Mouse (Mus musculus) neural tube, embryonic 14.5 days (tissue): Measurements from ENCODE around the gene Taf1. TPM values are rescaled to one million over a fixed set of nuclear protein-coding genes. Genes with fewer than 3 reads are reported as not detected.
A peak's percentile ranks its signal among the peaks of the same experiment; 100 is the strongest.

Experiments used
- ATAC-seq: fragments of 200-750 bp; cut with Nextera tagmentation; 2 replicates; pipeline ENCODE4 v1.8.0; 2017; ENCODE audit warnings: low read depth, mild to moderate bottlenecking, moderate TSS enrichment, moderate library complexity
- H3K27ac ChIP-seq: fragments of 300-500 bp; sonication (generic); 2 replicates; pipeline ENCODE4 v1.5.1; 2014; ENCODE audit warnings: low read depth, mild to moderate bottlenecking, control low read depth, low read length, moderate library complexity, mixed read lengths
- H3K27me3 ChIP-seq: fragments of 300-500 bp; sonication (generic); 2 replicates; pipeline ENCODE4 v1.6.1; 2014; ENCODE audit warnings: low read length; ENCODE audit not compliant: control insufficient read depth, insufficient read depth
- H3K36me3 ChIP-seq: fragments of 300-500 bp; sonication (generic); 2 replicates; pipeline ENCODE4 v1.6.1; 2014; ENCODE audit warnings: low read length, mixed read lengths; ENCODE audit not compliant: control insufficient read depth, insufficient read depth
- H3K4me1 ChIP-seq: fragments of 300-500 bp; sonication (generic); 2 replicates; pipeline ENCODE4 v1.6.1; 2014; ENCODE audit warnings: low read length; ENCODE audit not compliant: control insufficient read depth, insufficient read depth
- H3K4me2 ChIP-seq: fragments of 300-500 bp; sonication (generic); 2 replicates; pipeline ENCODE4 v1.6.1; 2014; ENCODE audit warnings: mild to moderate bottlenecking, low read depth, low read length, control low read depth
- H3K4me3 ChIP-seq: fragments of 300-500 bp; sonication (generic); 2 replicates; pipeline ENCODE4 v1.5.1; 2014; ENCODE audit warnings: low read depth, low read length, control low read depth, mixed read lengths
- H3K9ac ChIP-seq: fragments of 300-500 bp; sonication (generic); replicated peaks from 2 replicates; pipeline ENCODE4 v1.6.1; 2014; ENCODE audit warnings: low read depth, mild to moderate bottlenecking, control low read depth, low read length, mixed read lengths
- H3K9me3 ChIP-seq: fragments of 300-500 bp; sonication (generic); 2 replicates; pipeline ENCODE4 v1.6.1; 2016; ENCODE audit warnings: low read length; ENCODE audit not compliant: control insufficient read depth
- whole genome bisulfite sequencing: fragments of 180-500 bp; shearing (Covaris S2); extraction: QIAGEN DNeasy Blood & Tissue Kit; methylation state at CpG from one replicate; pipeline ENCODE4 v1.1.7; 2014; 5-methylcytosine and 5-hydroxymethylcytosine counted together
- polyA plus RNA-seq: library from polyadenylated mRNA; unstranded; fragments of >200 nt; fragmentation: Nextera tagmentation; extraction: Ambion mirVana; gene quantifications from 2 replicates; pipeline ENCODE4 v1.2.1, GENCODE M21; 2014

Taf1 gene
- polyA plus RNA-seq, 1 experiment from 2014 or later: 22.5 TPM

- no peaks in the 10 kb centered on the region for H3K4me1 ChIP-seq
- no peak overlapping the region for H3K4me2 ChIP-seq
- H3K4me3 ChIP-seq: no peak overlapping the region
- no peaks in the 10 kb centered on the region for H3K36me3 ChIP-seq
- no peak overlapping the region for H3K27ac ChIP-seq
- WGBS: 77% methylated on average over 10 of the region's 10 CpGs
- no peaks in the 10 kb centered on the region for H3K9me3 ChIP-seq
- no peak overlapping the region for H3K9ac ChIP-seq
- ATAC-seq: no peak
- H3K27me3 ChIP-seq: no peaks in the 10 kb centered on the region
Measured at GRCm38 (mm10) chrX:101617889-101618288, 85.4 kb downstream of the Taf1 start.

- ATAC-seq: peak; percentile 54; the same call in 1 of the 2 replicates
- Histone ChIP-seq H3K4me1 (no peaks in the 10 kb centered on the region), H3K27me3 (no peaks in the 10 kb centered on the region), H3K4me2 (no peak overlapping the region), H3K9ac (no peak overlapping the region), H3K9me3 (no peaks in the 10 kb centered on the region), H3K27ac (no peak overlapping the region), H3K4me3 (no peak overlapping the region), H3K36me3 (no peaks in the 10 kb centered on the region)
- 49% methylated on average over 6 of the region's 6 CpGs for WGBS
Measured at GRCm38 (mm10) chrX:101620317-101620716, 87.8 kb downstream of the Taf1 start.

DNA sequence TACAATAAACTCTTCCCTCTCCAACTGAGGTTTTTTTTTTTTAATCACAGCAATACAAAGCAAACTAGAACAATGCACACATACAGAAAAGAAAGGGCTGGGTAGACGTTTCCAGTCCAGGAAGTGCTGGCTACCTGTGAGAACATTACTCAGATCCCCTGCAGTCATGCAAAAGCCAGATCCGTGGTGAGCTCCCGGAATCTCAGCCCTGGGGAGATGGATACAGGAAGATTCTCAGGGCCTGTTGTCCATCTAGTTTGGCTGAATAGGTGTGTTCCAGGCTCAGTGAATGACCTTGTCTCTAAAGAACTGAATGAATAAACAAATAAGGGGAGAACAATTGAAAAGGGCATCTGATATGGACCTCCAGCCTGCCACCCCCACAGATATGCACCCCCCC lies 90.0 kb downstream of the Taf1 start:
- H3K27ac ChIP-seq: no peak overlapping the region
- no peak overlapping the region for H3K4me2 ChIP-seq
- H3K27me3 ChIP-seq: no peaks in the 10 kb centered on the region
- H3K9me3 ChIP-seq: no peaks in the 10 kb centered on the region
- ATAC-seq: no peak
- no peak overlapping the region for H3K4me3 ChIP-seq
- H3K36me3 ChIP-seq: no peaks in the 10 kb centered on the region
- no peak overlapping the region for H3K9ac ChIP-seq
- H3K4me1 ChIP-seq: no peaks in the 10 kb centered on the region
- 63% methylated on average over 3 of the region's 3 CpGs for WGBS

GRCm38 (mm10) chrX:101636821-101637525 lies 104.4 kb downstream of the Taf1 start:
- WGBS: 26% methylated on average over 9 of the region's 9 CpGs
- H3K36me3 ChIP-seq: no peaks in the 10 kb centered on the region
- ATAC-seq: no peak
- H3K4me1 ChIP-seq: no peaks in the 10 kb centered on the region
- no peaks in the 10 kb centered on the region; the same call in 1 of the 2 replicates for H3K27me3 ChIP-seq
- no peak overlapping the region for H3K9ac ChIP-seq
- H3K4me2 ChIP-seq: no peak overlapping the region
- no peak overlapping the region for H3K27ac ChIP-seq
- no peak overlapping the region for H3K4me3 ChIP-seq
- no peaks in the 10 kb centered on the region for H3K9me3 ChIP-seq

- Histone ChIP-seq H3K4me2 (peak overlapping the region; percentile 46), H3K27ac (no peak overlapping the region), H3K9ac (no peak overlapping the region), H3K27me3 (no peaks in the 10 kb centered on the region; the same call in 1 of the 2 replicates), H3K36me3 (no peaks in the 10 kb centered on the region), H3K9me3 (no peaks in the 10 kb centered on the region), H3K4me3 (peak overlapping the region; percentile 29; the same call in 1 of the 2 replicates), H3K4me1 (no peaks in the 10 kb centered on the region)
- WGBS: 18% methylated on average over 3 of the region's 3 CpGs
- ATAC-seq: no peak
Measured at GRCm38 (mm10) chrX:101638856-101639255, 106.3 kb downstream of the Taf1 start.

- H3K4me2 ChIP-seq: peak overlapping the region; percentile 46
- H3K9me3 ChIP-seq: no peaks in the 10 kb centered on the region
- no peaks in the 10 kb centered on the region for H3K36me3 ChIP-seq
- no peaks in the 10 kb centered on the region for H3K4me1 ChIP-seq
- H3K4me3 ChIP-seq: peak overlapping the region; percentile 29
- WGBS: 15% methylated on average over 13 of the region's 13 CpGs
- no peaks in the 10 kb centered on the region; the same call in 1 of the 2 replicates for H3K27me3 ChIP-seq
- H3K27ac ChIP-seq: no peak overlapping the region
- no peak overlapping the region; the same call in 1 of the 2 replicates for H3K9ac ChIP-seq
- ATAC-seq: peak; percentile 18; the same call in 1 of the 2 replicates
Measured at GRCm38 (mm10) chrX:101639306-101639705, 106.8 kb downstream of the Taf1 start.

DNA sequence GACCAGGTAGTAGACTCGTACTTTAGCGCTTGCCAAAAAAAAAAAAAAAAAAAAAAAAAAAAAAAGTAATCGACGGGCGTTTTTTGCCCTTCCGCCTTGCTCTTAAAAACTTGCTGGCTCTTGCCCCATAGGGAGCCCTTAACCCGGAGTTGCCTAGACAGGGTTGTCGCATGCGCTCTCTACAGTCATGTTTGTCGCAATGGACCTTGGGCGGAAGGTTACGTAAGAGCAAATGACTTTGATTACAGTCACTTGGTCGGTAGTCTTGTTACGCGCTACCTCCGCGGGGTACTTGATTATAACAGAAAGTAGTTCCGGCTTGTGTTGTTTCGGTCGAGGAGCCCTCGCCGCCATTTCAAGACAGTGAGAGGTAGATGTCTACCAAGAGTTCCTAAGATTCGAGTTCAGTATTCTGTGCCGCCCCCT lies 107.2 kb downstream of the Taf1 start, which contains the start of gene Ogt:
Gene Ogt, plus strand, starts transcription at position 320 of the 426 bp plus-strand sequence.
- ATAC-seq: peak; percentile 95
- Histone ChIP-seq H3K4me2 (peak within 1 kb of the TSS; percentile 46), H3K36me3 (no peaks in the 10 kb centered on the region), H3K9me3 (no peaks in the 10 kb centered on the region), H3K27me3 (no peaks in the 10 kb centered on the region; the same call in 1 of the 2 replicates), H3K27ac (peak within 1 kb of the TSS; percentile 79), H3K9ac (peak within 1 kb of the TSS; percentile 75), H3K4me3 (peak within 1 kb of the TSS; percentile 66), H3K4me1 (no peaks in the 10 kb centered on the region)
- 10% methylated on average over 24 of the region's 24 CpGs for WGBS

DNA sequence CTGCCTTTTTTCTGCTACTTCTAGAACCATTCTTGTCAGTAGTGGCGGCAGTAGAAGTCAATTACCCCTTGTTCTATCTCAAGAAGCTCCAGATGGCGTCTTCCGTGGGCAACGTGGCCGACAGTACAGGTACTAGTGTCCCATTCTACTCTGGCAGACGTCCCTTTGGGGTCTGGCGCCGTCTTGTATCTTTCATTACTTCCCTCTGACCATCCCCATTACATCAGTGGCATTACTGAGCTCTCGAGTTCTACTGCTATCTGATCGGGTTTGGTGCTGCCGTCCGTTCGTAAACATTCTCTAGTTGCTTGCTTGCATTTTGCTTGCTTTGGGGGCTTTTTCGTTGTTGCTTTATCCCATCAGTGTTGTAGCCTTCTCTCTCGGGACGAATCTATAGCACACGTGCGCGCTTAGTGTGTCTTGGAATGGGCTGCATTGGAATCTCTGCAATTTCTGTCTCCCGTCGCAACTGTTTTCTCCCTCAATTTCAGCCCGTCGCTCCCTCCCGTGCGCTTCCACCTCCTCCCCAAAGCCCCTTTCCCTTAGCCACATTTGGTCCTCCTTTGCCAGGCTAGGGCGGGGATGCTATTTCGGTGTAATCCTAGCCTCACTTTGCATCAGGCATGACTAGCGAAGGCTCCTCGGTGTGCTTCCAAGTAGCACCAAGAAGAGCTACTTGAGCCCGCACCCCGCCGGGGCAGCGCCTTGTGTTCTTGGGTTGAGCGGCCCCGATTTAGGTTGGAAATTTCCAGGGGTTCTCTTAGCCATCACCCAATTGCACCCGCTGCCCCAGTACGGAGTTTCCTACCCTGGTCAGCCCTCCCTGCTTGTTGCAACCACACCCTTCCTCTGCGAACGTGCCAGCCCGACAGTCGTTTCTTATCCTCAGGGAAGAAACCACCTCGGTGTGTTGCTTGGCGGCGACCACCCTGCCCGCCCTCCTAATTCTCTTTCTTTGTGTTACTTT lies 107.9 kb downstream of the Taf1 start:
- H3K4me3 ChIP-seq: peak overlapping the region; percentile 66
- no peaks in the 10 kb centered on the region for H3K9me3 ChIP-seq
- H3K27ac ChIP-seq: peak overlapping the region; percentile 79
- H3K36me3 ChIP-seq: no peaks in the 10 kb centered on the region
- no peaks in the 10 kb centered on the region for H3K4me1 ChIP-seq
- WGBS: 18% methylated on average over 44 of the region's 45 CpGs
- peak overlapping the region; percentile 16; the same call in 1 of the 2 replicates for H3K4me2 ChIP-seq
- no peaks in the 10 kb centered on the region; the same call in 1 of the 2 replicates for H3K27me3 ChIP-seq
- H3K9ac ChIP-seq: peak overlapping the region; percentile 75
- peak; percentile 58 for ATAC-seq
